Mouse (Mus musculus): Measurements from ENCODE around the gene Rtp4.

Gene Rtp4

DNA sequence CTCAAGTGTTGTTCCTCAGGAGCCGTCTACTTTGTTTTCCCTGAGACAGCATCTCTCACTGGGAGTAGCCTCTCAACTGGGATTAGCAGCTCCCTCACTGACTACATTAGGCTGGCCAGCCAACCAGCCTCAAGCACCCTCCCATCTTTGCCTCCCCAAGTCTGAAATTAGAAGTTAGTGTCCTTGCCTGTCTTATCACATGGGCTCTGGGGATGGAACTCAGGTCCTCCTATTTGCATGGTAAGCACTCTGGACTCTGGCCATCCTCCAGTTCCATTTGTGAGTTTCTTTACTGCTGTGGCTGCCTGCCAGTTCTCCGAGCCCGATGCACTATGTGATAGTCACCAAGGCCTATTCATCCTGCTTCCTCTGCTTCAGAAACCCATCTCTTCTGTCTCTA is 4.3 kb upstream of the Rtp4 start:
- DNase-seq: no peak

GRCm38 (mm10) chr16:23516606-23517005 is 3.5 kb upstream of the Rtp4 start:
- DNase-seq: no peak

GRCm38 (mm10) chr16:23517230-23517629 is 2.9 kb upstream of the Rtp4 start:
- DNase-seq: no peak

DNA sequence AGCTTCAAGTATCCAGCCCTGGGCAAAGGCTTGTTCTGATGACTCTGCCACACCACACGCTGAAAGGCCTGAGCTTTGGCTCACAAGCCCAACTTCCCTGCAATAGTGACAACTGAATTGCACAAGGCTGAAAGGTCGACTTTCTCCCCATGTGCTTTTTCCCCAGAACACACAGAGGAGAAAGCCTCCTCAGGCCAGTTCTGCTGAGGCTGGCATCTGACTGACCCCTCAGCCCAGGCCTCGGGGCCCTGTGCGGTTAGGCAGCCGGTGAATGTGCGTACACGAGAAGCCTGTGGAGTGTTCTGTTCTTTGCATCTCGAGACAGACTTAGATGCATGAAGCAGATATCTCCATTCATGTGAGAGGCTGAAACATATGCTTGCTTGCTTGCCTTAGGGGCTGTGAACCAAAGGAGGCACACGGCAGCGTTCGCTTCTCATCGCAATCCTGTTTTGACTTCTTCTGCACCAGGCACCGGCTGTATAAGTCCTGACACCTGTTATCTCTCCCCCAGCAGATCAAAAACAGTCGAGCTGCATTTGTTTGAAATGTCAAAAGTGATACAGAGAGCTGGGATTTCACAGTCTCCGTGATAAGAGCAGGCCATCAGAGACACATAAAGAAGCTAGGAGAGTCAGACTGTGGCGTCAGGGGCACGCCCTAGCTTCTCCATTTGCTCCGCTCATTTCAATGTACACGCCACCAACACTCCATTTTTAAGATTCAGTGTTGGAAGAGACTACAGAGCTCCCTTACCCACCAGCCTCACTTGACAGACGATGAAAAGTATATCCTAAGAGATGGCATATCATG is 2.1 kb upstream of the Rtp4 start:
- no peak for DNase-seq

DNA sequence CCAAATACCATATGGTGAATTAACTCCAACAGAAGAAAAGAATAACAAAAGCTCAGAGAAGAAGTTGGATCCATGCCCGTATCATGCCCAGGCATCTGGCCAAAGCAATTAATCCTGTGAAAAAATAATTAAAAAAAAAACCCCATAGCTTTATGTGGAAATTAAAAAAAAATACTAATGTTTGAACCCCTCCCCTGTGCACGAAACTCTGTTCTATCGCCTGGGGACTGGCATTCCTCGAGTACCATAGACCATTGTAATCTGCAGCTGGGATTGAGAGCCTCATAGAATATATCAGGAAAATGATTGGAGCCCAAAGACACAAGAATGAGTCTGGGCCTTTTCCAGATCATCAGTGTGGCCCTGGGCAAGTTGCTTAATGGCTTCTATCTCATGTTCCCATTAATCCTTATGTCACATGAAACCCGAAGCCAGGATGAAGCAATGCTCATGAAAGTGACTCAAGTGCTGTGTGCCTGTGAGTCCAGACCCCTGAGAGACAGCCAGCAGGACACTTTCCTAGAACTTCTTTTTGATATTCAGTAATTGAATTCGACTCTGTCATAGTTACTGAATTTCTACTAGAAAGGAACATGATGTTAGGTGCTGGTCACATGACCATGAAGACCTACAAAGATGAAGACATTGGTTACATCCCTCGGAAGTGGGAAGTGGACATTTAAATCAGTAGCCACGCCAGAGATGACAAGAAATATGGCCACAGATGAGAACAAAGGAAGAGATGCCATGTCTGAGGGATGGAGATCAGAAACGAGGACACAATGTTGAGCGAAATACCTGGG is 1.3 kb upstream of the Rtp4 start:
- peak; percentile 20 for DNase-seq

DNA sequence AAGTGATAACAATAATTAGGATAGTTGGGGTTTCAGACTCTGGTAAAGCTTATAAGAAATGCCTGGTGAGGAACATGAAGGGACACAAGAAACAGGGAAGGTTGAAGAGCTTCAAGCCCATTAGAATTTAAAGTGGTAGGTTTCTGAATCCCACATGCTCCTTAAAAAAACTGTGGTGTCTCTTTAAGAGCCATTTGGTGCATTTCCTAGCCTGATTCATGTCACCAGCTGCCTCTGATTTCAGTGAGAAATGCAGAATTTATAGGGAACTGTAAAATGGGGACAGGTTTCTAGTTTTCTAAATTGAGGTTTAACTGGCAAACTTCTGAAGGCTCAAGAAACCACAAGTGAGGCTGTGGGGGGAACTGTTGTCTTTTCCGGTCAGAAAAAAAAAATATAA is 320 bp upstream of the Rtp4 start:
- peak; percentile 48 for DNase-seq

DNA sequence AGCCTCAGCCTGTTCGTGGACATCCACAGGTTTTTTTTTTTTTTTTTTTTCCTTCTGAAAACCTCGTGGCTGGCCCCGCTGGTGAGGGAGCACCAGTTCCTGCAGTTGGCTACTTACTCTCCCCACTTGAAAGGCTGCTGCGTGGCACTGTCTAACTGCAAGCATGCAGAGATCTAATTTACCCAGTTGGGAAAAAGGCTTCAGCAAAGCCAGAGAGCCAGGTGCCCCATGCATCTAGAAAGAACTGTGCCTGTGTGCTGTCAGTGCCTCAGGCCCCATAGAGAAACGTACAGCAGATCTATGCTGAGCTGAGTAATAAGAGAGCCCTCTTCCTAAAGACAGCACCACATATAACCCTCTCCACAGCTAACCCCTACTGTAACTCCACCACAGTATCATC is 1.0 kb downstream of the Rtp4 start:
- DNase-seq: no peak

- DNase-seq: no peak
Measured at GRCm38 (mm10) chr16:23522081-23522480, 2.0 kb downstream of the Rtp4 start.

- DNase-seq: no peak
Measured at GRCm38 (mm10) chr16:23529186-23529585, 9.1 kb downstream of the Rtp4 start.

DNA sequence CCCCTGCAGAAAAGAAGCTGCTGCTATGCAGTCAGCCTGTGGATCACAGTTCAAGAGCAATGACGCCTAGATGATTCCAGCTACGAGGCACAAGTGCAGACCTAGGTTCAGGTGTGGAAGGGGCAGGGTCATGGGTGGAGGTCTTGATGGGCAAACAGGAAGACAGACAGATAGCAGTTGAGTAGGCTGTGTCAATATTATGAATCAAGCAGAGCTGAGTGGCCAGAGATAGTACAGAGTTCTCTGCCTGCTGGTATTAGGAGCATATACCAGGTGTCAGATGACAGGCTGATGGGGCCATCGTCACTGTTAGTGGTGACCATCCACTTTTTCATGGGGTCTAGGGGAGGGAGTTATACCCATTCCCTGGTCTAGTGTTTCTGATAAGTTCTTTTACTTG is 13.6 kb downstream of the Rtp4 start:
- no peak for DNase-seq

GRCm38 (mm10) chr16:23541046-23541445 is 21.0 kb downstream of the Rtp4 start:
- no peak for DNase-seq

- DNase-seq: no peak
Measured at GRCm38 (mm10) chr16:23542866-23543265, 22.8 kb downstream of the Rtp4 start.

DNA sequence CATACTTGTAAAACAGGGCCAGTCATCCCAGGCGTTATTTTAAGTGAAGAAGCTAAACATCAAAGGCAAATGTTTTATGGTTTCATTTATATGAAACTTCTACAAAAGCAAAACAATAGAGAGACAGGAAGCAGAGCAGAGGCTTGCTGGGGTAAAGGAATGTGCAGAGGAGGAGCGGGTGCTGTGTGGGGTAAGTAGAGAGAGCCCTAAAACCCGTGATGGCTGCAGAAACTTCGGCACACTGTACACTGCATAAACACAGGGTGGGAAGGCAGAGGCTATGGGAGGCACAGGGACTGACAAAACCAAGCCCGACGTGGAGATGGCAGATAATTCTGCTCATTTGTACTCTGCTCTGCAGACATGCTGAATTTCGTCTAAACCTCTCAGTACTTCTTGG is 24.3 kb downstream of the Rtp4 start:
- no peak for DNase-seq

- no peak for DNase-seq
Measured at GRCm38 (mm10) chr16:23547783-23548182, 27.7 kb downstream of the Rtp4 start.

GRCm38 (mm10) chr16:23550346-23550980 is 30.4 kb downstream of the Rtp4 start:
- peak; percentile 72 for DNase-seq

DNA sequence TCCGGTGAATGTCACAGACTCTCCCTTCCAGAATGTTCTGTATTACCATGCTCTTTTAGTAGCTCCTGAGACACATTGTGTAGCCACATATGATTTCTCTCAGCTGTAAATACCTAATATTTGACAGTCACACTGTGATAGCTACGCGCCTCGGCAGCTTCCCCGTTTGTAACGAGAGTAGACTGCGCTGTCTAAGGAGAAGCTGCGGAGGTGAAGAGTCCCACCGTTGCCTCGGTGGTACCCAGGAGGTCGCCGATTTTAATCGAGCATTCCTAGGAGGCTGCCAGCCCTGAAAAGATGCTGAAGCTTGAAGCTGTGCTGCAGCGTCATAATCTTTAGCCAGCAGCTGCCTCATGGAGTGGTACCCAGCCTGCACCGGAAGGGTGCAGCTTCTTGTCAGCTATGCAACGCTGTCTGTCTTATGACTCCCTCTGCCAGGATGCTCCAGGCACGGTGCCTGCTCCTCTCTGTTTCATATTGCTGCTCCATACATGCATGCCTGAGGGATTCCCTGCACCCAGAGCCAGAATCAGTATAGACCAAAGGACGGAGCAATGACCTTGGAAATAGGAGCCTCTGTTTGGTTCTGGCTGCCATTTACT is 31.0 kb downstream of the Rtp4 start:
- DNase-seq: no peak

DNA sequence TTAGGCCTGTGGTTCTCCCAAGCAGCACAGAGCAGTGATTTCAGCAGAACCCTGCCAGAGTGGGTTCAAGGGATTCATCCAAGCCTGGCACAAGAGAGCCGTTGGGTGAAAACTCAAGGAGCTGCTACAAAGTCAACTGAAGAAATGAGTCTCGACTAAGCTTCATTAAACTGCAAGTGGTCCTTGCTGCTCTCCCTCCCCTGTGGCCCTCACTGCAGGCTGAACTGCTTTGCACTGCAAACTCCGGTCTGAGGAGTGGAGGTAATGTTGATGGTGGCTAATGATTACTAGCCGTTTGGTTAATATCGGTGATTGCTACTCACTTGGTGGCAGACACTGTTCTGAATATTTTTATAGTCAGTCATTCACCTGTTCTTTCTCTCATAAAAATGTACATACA is 34.6 kb downstream of the Rtp4 start:
- DNase-seq: no peak

DNA sequence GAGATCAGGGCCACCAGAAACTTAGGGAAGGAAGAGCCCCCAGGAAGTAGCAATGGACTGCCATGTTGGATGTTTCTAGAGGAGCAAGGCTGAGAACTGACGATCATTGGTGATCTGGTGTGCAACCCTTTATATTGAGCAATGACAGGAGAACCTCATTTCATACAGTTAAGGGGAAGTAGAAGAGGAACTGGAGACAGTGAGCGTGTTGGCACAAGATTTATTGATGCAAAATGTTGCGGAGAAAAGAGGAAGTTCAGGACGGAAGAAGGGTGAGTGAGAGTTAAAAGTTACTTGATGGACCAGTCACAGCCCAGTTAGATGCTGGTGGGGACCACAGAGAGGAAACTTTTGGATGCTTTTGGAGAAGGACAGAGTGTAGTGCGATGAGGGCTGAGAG is 37.1 kb downstream of the Rtp4 start:
- no peak for DNase-seq

GRCm38 (mm10) chr16:23557669-23558068 is 37.6 kb downstream of the Rtp4 start:
- no peak for DNase-seq

GRCm38 (mm10) chr16:23568369-23568958 is 48.4 kb downstream of the Rtp4 start:
- DNase-seq: no peak

GRCm38 (mm10) chr16:23574561-23574960 is 54.5 kb downstream of the Rtp4 start:
- DNase-seq: no peak

GRCm38 (mm10) chr16:23591119-23592105 is 71.3 kb downstream of the Rtp4 start:
- no peak for DNase-seq
